Mouse (Mus musculus) midbrain, embryonic 13.5 days (tissue): ENCODE results near the gene Nemp1. TPM values are rescaled to one million over a fixed set of nuclear protein-coding genes. Genes with fewer than 3 reads are reported as not detected.

Source experiments
- ATAC-seq: fragments of 200-750 bp; cut with Nextera tagmentation; 2 replicates; pipeline ENCODE4 v1.8.0; 2017; ENCODE audit warnings: mild to moderate bottlenecking, moderate TSS enrichment, moderate library complexity
- H3K27ac ChIP-seq: fragments of 300-500 bp; sonication (generic); 2 replicates; pipeline ENCODE4 v1.5.1; 2015; ENCODE audit warnings: inconsistent platforms, mild to moderate bottlenecking, moderate library complexity
- H3K27me3 ChIP-seq: fragments of 300-500 bp; sonication (generic); 2 replicates; pipeline ENCODE4 v1.6.1; 2015; ENCODE audit warnings: mild to moderate bottlenecking, inconsistent platforms
- H3K36me3 ChIP-seq: fragments of 300-500 bp; sonication (generic); 2 replicates; pipeline ENCODE4 v1.6.1; 2015; ENCODE audit warnings: mild to moderate bottlenecking, inconsistent platforms
- H3K4me1 ChIP-seq: fragments of 300-500 bp; sonication (generic); replicated peaks from 2 replicates; pipeline ENCODE4 v1.6.1; 2015; ENCODE audit warnings: inconsistent platforms
- H3K4me2 ChIP-seq: fragments of 300-500 bp; sonication (generic); replicated peaks from 2 replicates; pipeline ENCODE4 v1.6.1; 2015; ENCODE audit warnings: moderate library complexity, mild to moderate bottlenecking, inconsistent platforms
- H3K4me3 ChIP-seq: fragments of 300-500 bp; sonication (generic); replicated peaks from 2 replicates; pipeline ENCODE4 v1.5.1; 2015; ENCODE audit warnings: mild to moderate bottlenecking, inconsistent platforms
- H3K9ac ChIP-seq: fragments of 300-500 bp; sonication (generic); replicated peaks from 2 replicates; pipeline ENCODE4 v1.6.1; 2015; ENCODE audit warnings: mild to moderate bottlenecking, inconsistent platforms
- H3K9me3 ChIP-seq: fragments of 300-500 bp; sonication (generic); 2 replicates; pipeline ENCODE4 v1.6.1; 2016; ENCODE audit warnings: mild to moderate bottlenecking, inconsistent platforms
- WGBS: fragments of 180-500 bp; shearing (Covaris S2); methylation state at CpG from one replicate; pipeline ENCODE4 v1.1.7; 2015; 5-methylcytosine and 5-hydroxymethylcytosine counted together
- polyA plus RNA-seq: library from polyadenylated mRNA; unstranded; fragments of >200 nt; fragmentation: Nextera tagmentation; extraction: Ambion mirVana; gene quantifications from 2 replicates; pipeline ENCODE4 v1.2.1, GENCODE M21; 2015

The Nemp1 gene
- polyA plus RNA-seq, 1 experiment from 2014 or later: 4.6 TPM

- Histone ChIP-seq H3K27ac (peak within 1 kb of the TSS; percentile 44), H3K4me2 (peak within 1 kb of the TSS; percentile 90), H3K36me3 (no peaks in the 10 kb centered on the region), H3K4me1 (peaks cover 49% of the 10 kb centered on the region), H3K9me3 (no peaks in the 10 kb centered on the region), H3K9ac (peak within 1 kb of the TSS; percentile 59), H3K4me3 (peak within 1 kb of the TSS; percentile 59), H3K27me3 (peaks cover 68% of the 10 kb centered on the region)
- WGBS: 3% methylated on average over 40 of the region's 40 CpGs
- ATAC-seq: no peak
These were observed 1.7 kb downstream of the Nemp1 start, which contains the start of gene Nab2 for GRCm38 (mm10) chr10:127668093-127669050. TSS of gene Nab2 (minus strand) at chr10:127668568.

- ATAC-seq: no peak
These were observed 2.5 kb downstream of the Nemp1 start for GRCm38 (mm10) chr10:127669170-127669569.

DNA sequence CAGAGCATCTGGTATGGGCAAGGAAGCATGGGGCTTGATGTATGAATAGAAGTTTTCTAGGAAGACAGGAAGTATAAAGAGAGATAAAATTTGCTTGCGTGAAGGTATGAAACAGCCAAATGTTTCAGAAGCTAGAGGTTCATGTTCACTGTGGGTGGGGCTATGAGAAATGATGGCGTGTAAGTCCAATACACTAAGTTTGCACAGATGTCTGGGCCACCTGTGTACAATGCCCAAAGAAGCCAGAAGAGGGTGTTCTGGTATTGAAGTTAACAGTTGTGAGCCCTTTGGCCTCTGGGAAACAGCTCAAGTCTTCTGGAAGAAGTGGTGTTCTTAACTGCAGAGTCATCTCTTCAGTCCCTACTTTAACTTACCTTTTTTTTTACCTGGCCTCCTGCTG, 3.5 kb downstream of the Nemp1 start:
- no peak overlapping the region for H3K9ac ChIP-seq
- no peak overlapping the region for H3K4me2 ChIP-seq
- no peak overlapping the region for H3K4me3 ChIP-seq
- no peak overlapping the region for H3K27ac ChIP-seq
- ATAC-seq: no peak
- peaks cover 40% of the 10 kb centered on the region for H3K4me1 ChIP-seq
- 92% methylated on average over 2 of the region's 2 CpGs for WGBS
- H3K9me3 ChIP-seq: no peaks in the 10 kb centered on the region
- H3K36me3 ChIP-seq: no peaks in the 10 kb centered on the region
- H3K27me3 ChIP-seq: peaks cover 50% of the 10 kb centered on the region

More at GRCm38 (mm10) chr10:127669170-127669569, 2.5 kb downstream of the Nemp1 start:
- Histone ChIP-seq H3K4me3 (no peak overlapping the region), H3K9ac (no peak overlapping the region), H3K36me3 (no peaks in the 10 kb centered on the region), H3K27me3 (peaks cover 60% of the 10 kb centered on the region), H3K4me2 (no peak overlapping the region), H3K9me3 (no peaks in the 10 kb centered on the region), H3K27ac (no peak overlapping the region), H3K4me1 (peaks cover 48% of the 10 kb centered on the region)
- WGBS: 25% methylated on average over 7 of the region's 7 CpGs

DNA sequence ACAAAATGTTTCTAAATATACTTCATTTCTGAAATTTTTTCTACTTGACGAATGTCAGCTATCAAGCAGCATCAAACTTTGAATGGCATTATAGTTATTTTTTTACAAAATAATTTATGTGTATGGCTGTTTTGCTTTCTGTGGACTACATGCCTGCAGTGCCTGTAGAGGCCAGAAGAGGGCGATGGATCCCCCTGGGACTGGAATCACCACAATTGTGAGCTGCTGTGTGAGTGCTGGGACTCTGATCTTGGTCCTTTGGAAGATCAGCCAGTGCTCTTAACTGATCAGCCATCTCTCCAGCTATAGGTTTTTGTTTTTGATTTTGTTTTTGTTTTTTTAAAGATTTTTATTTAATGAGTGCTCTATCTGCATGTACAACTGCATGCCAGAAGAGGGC, 4.6 kb downstream of the Nemp1 start:
- no peaks in the 10 kb centered on the region for H3K9me3 ChIP-seq
- ATAC-seq: no peak
- no peak overlapping the region for H3K4me2 ChIP-seq
- 39% methylated on average over 2 of the region's 2 CpGs for WGBS
- no peak overlapping the region for H3K27ac ChIP-seq
- H3K9ac ChIP-seq: no peak overlapping the region
- H3K4me3 ChIP-seq: no peak overlapping the region
- no peaks in the 10 kb centered on the region for H3K36me3 ChIP-seq
- H3K27me3 ChIP-seq: peaks cover 39% of the 10 kb centered on the region
- peaks cover 34% of the 10 kb centered on the region for H3K4me1 ChIP-seq

DNA sequence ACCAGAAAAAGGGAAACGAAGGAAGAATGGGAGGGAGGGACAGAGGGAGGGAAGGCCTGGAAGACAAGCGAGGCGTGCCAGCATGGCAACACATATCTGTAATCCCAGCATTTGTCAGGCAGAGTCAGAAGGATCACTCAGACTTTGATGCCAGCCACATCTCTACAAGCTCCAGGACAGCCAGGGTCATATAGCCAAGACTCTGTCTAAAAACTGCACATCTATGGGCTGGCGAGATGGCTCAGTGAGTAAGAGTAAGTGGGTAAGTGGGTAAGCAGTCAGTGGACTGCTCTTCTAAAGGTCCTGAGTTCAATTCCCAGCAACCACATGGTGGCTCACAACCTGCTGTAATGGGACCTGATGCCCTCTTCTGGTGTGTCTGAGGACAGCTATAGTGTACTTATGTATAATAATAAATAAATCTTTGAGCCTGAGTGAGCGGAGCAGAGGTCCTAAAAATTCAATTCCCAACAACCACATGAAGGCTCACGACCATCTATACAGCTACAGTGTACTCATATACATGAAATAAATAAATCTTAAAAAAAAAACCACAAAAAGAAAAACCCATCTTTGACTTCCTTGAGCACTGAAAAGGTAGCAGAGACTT, 7.5 kb downstream of the Nemp1 start:
- Histone ChIP-seq H3K4me2 (no peak overlapping the region), H3K4me1 (peaks cover 18% of the 10 kb centered on the region), H3K9ac (no peak overlapping the region), H3K27me3 (0 out of 2 replicates have a peak, but pooled peaks cover 12% of the 10 kb centered on the region), H3K27ac (no peak overlapping the region), H3K9me3 (no peaks in the 10 kb centered on the region), H3K4me3 (no peak overlapping the region), H3K36me3 (no peaks in the 10 kb centered on the region)
- 89% methylated on average over 6 of the region's 6 CpGs for WGBS
- no peak for ATAC-seq

GRCm38 (mm10) chr10:127674794-127675522, 8.3 kb downstream of the Nemp1 start:
- no peak overlapping the region for H3K27ac ChIP-seq
- H3K27me3 ChIP-seq: 0 out of 2 replicates have a peak, but pooled peaks cover 4% of the 10 kb centered on the region
- no peak overlapping the region for H3K4me2 ChIP-seq
- no peak overlapping the region for H3K9ac ChIP-seq
- no peaks in the 10 kb centered on the region for H3K9me3 ChIP-seq
- no peaks in the 10 kb centered on the region for H3K36me3 ChIP-seq
- ATAC-seq: no peak
- H3K4me3 ChIP-seq: no peak overlapping the region
- WGBS: 89% methylated on average over 8 of the region's 8 CpGs
- peaks cover 17% of the 10 kb centered on the region for H3K4me1 ChIP-seq

DNA sequence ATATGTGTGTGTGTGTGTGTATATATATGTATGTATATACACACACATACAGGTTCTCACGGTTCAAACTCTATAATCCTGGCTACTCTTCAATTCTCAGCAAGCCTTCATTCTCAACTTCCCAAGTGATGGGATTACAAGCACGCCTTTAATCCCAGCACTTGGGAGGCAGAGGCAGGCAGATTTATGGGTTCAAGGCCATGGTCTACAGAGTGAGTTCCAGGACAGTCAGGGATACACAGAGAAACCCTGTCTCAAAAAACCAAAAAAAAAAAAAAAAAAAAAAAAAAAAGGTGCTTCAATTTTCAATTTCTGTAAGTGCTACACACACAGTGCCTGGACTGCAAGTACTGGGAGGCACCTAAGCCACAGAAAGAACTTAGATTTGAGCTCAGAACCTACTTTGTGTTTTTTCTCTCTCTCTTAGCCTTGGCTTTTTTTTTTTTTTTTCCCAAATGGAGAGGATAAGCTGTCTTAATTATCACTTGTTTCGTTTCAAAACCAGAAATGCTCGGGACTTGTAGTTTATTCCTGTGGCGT, 9.2 kb downstream of the Nemp1 start:
- Histone ChIP-seq H3K36me3 (no peaks in the 10 kb centered on the region), H3K4me3 (peak overlapping the region; percentile 55), H3K27ac (no peak overlapping the region), H3K4me1 (peaks cover 17% of the 10 kb centered on the region), H3K9me3 (no peaks in the 10 kb centered on the region), H3K9ac (peak overlapping the region; percentile 49), H3K4me2 (peak overlapping the region; percentile 96), H3K27me3 (no peaks in the 10 kb centered on the region)
- ATAC-seq: no peak
- 49% methylated on average over 5 of the region's 5 CpGs for WGBS

- Histone ChIP-seq H3K36me3 (no peaks in the 10 kb centered on the region), H3K4me1 (peaks cover 17% of the 10 kb centered on the region), H3K4me3 (peak overlapping the region; percentile 55), H3K9me3 (no peaks in the 10 kb centered on the region), H3K9ac (peak overlapping the region; percentile 70), H3K27me3 (no peaks in the 10 kb centered on the region), H3K4me2 (peak overlapping the region; percentile 96), H3K27ac (peak overlapping the region; percentile 56; the same call in 1 of the 2 replicates)
- WGBS: 1% methylated on average over 66 of the region's 71 CpGs
- ATAC-seq: peak; percentile 94
These were observed 10.2 kb downstream of the Nemp1 start for GRCm38 (mm10) chr10:127676691-127677548.

DNA sequence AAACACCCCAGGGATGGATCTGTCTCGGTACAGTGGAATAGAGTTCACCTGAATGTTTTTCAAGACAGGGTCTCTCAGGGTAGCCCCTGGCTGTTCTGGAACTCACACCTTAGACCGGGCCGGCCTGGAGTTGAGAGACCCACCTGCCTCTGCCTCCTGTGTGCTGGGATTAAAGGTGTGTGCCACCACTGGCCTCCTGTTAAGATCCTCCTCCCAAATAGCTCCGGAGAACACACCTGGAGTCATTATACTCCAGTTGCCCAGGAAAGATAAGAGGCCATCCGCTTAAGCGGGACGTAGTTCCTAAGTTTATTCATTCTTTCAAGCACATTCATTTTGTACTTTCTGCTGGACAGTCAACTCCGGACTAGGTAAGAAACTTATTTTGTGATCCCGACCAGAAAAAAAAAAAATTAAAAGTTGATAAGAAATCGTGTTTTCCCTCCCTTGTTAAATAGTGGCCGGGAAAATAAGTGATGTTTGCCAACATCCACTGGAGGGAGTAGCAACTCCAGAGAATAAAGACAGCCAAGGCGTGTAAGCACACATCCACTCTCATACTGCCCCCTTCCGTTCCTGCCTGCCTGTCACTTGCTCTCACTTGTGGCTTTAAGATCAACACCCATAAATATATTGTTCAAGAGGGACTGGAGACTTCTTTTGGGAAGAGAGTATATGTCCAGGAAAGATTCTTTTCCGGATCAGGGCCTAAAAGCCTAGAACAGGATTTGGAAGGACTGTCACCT, 11.1 kb downstream of the Nemp1 start:
- peak; percentile 29 for ATAC-seq
- WGBS: 12% methylated on average over 14 of the region's 14 CpGs
- H3K27ac ChIP-seq: no peak overlapping the region

GRCm38 (mm10) chr10:127679208-127679607, 12.5 kb downstream of the Nemp1 start:
- 95% methylated on average over 1 of the region's 1 CpGs for WGBS
- peaks cover 17% of the 10 kb centered on the region for H3K4me1 ChIP-seq
- no peak overlapping the region for H3K9ac ChIP-seq
- no peaks in the 10 kb centered on the region for H3K36me3 ChIP-seq
- H3K27me3 ChIP-seq: no peaks in the 10 kb centered on the region
- no peak overlapping the region for H3K4me3 ChIP-seq
- ATAC-seq: no peak
- H3K9me3 ChIP-seq: no peaks in the 10 kb centered on the region
- no peak overlapping the region for H3K4me2 ChIP-seq
- H3K27ac ChIP-seq: no peak overlapping the region

More for the DNA sequence above, 11.1 kb downstream of the Nemp1 start:
- Histone ChIP-seq H3K4me3 (peak overlapping the region; percentile 55), H3K4me1 (peaks cover 17% of the 10 kb centered on the region), H3K9me3 (no peaks in the 10 kb centered on the region), H3K9ac (peak overlapping the region; percentile 70), H3K27me3 (no peaks in the 10 kb centered on the region), H3K36me3 (no peaks in the 10 kb centered on the region), H3K4me2 (peak overlapping the region; percentile 96)
